Mouse (Mus musculus): ENCODE results near the gene Scg3. TPM values are rescaled to one million over a fixed set of nuclear protein-coding genes. Genes with fewer than 3 reads are reported as not detected.

The Scg3 gene
- total and polyA plus RNA-seq, 3 experiments: not detected

DNA sequence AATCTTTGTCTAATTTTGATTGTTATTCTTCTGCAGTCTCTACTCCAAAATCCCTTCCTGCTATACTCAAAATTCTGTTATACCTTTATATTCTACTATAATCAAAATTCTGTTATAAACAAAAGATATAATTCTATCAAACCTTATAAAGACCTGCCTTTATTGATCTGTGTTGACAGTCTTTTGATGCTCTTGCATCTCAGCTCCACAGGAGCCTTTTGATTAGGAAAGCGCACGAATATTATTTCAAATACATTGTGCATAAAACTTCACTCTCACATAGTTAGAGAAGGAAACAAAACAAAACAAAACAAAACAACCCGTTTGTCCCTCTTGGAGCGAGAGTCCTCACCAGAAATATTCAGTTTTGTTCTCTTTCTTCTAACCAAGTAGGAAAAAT is 436 bp upstream of the Scg3 start:
- no peaks in the 10 kb centered on the region for H3K4me1 ChIP-seq (ENCODE audit: control insufficient read depth in 1 of 2, insufficient read depth in 2 of 2, low read length in 2 of 2)
- H3K27ac ChIP-seq (ENCODE audit: control insufficient read depth, low read depth, low read length): no peak overlapping the region
- no peak overlapping the region for H3K4me3 ChIP-seq (ENCODE audit: control insufficient read depth in 1 of 2, insufficient read depth in 1 of 2, low read depth in 2 of 2, low read length in 2 of 2)
- H3K9ac ChIP-seq (ENCODE audit: control insufficient read depth, low read depth, low read length, poor library complexity, severe bottlenecking): no peak overlapping the region
- no peaks in the 10 kb centered on the region for H3K9me3 ChIP-seq (replicated peaks; ENCODE audit: insufficient read depth, low read length)
- no peak for TF ChIP-seq KAT2A (conservative IDR thresholded peaks at IDR 0.05; ENCODE audit: low read depth, low read length)
- no peak for TF ChIP-seq ZKSCAN1 (IDR thresholded peaks at IDR 0.05; ENCODE audit: low read depth, low read length)
- TF ChIP-seq POLR2AphosphoS2 (IDR thresholded peaks at IDR 0.05; ENCODE audit: low read length): no peak
- TF ChIP-seq NRF1 (IDR thresholded peaks at IDR 0.05; ENCODE audit: insufficient read depth, low read depth, low read length, poor library complexity, severe bottlenecking): no peak
- H3K27me3 ChIP-seq (ENCODE audit: control insufficient read depth in 1 of 2, insufficient read depth in 2 of 2, low read length in 2 of 2): no peaks in the 10 kb centered on the region
- H3K79me2 ChIP-seq (ENCODE audit: control insufficient read depth, insufficient read depth, low read length, poor library complexity): no peaks in the 10 kb centered on the region
- no peaks in the 10 kb centered on the region for H3K36me3 ChIP-seq (ENCODE audit: control insufficient read depth in 1 of 2, insufficient read depth in 2 of 2, low read length in 2 of 2)
- DNase-seq (ENCODE audit: low read depth, low spot score): no peak

- no peaks in the 10 kb centered on the region for H3K27me3 ChIP-seq (ENCODE audit: control insufficient read depth in 1 of 2, insufficient read depth in 2 of 2, low read length in 2 of 2)
- no peaks in the 10 kb centered on the region for H3K79me2 ChIP-seq (ENCODE audit: control insufficient read depth, insufficient read depth, low read length, poor library complexity)
- no peak for DNase-seq (ENCODE audit: low read depth, low spot score)
- no peak overlapping the region for H3K4me3 ChIP-seq (ENCODE audit: control insufficient read depth in 1 of 2, insufficient read depth in 1 of 2, low read depth in 2 of 2, low read length in 2 of 2)
- H3K9ac ChIP-seq (ENCODE audit: control insufficient read depth, low read depth, low read length, poor library complexity, severe bottlenecking): no peak overlapping the region
- H3K36me3 ChIP-seq (ENCODE audit: control insufficient read depth in 1 of 2, insufficient read depth in 2 of 2, low read length in 2 of 2): no peaks in the 10 kb centered on the region
- H3K4me1 ChIP-seq (ENCODE audit: control insufficient read depth in 1 of 2, insufficient read depth in 2 of 2, low read length in 2 of 2): no peaks in the 10 kb centered on the region
- no peaks in the 10 kb centered on the region for H3K9me3 ChIP-seq (replicated peaks; ENCODE audit: insufficient read depth, low read length)
- H3K27ac ChIP-seq (ENCODE audit: control insufficient read depth, low read depth, low read length): no peak overlapping the region
- TF ChIP-seq MYB (IDR thresholded peaks at IDR 0.05; ENCODE audit: low read depth, low read length) (no peak), JUND (IDR thresholded peaks at IDR 0.05; ENCODE audit: low read depth, low read length) (no peak), RAD21 (IDR thresholded peaks at IDR 0.05; ENCODE audit: low read depth, low read length) (no peak), ZKSCAN1 (IDR thresholded peaks at IDR 0.05; ENCODE audit: low read depth, low read length) (no peak), USF2 (IDR thresholded peaks at IDR 0.05; ENCODE audit: borderline replicate concordance in 1 of 2, insufficient read depth in 1 of 2, low read depth in 1 of 2, low read length in 2 of 2) (no peak), TAL1 (IDR thresholded peaks at IDR 0.05; ENCODE audit: low read length) (no peak), POLR2AphosphoS2 (IDR thresholded peaks at IDR 0.05; ENCODE audit: low read length) (no peak), GATA1 (IDR thresholded peaks at IDR 0.05; ENCODE audit: low read depth, low read length) (no peak), UBTF (IDR thresholded peaks at IDR 0.05; ENCODE audit: borderline replicate concordance, insufficient read depth, low read depth, low read length) (no peak), POLR2A (IDR thresholded peaks at IDR 0.05; ENCODE audit: control insufficient read depth in 1 of 2, insufficient read depth in 1 of 2, low read depth in 1 of 2, low read length in 2 of 2, poor library complexity in 1 of 2) (no peak), MAZ (IDR thresholded peaks at IDR 0.05; ENCODE audit: low read depth, low read length) (no peak), POLR2AphosphoS5 (IDR thresholded peaks at IDR 0.05; ENCODE audit: borderline replicate concordance, low read depth, low read length) (no peak), SIN3A (IDR thresholded peaks at IDR 0.05; ENCODE audit: low read length) (no peak), TCF12 (IDR thresholded peaks at IDR 0.05; ENCODE audit: low read depth, low read length) (no peak), EP300 (IDR thresholded peaks at IDR 0.05; ENCODE audit: low read depth in 1 of 2, low read length in 2 of 2) (no peak)
Observed at GRCm38 (mm10) chr9:75680606-75681005, 3.2 kb downstream of the Scg3 start.
